Mouse (Mus musculus) common myeloid progenitor, adult 5-6 weeks (primary cell): Measurements from ENCODE around the gene Gpsm1. TPM values are rescaled to one million over a fixed set of nuclear protein-coding genes. Genes with fewer than 3 reads are reported as not detected.

Source experiments
- ATAC-seq: replicated peaks from 2 replicates; pipeline ENCODE4 v1.8.0; 2016; ENCODE audit warnings: low read depth, mild to moderate bottlenecking, moderate TSS enrichment, inconsistent platforms; ENCODE audit not compliant: poor library complexity, severe bottlenecking
- total RNA-seq: library from RNA; stranded (forward); fragments of 200-1000, 187-1606 nt; gene quantifications from 2 replicates; pipeline ENCODE4 v1.2.3, GENCODE M21; 2017

Gene Gpsm1
- total RNA-seq, 1 experiment from 2014 or later, result 23.8 TPM

GRCm38 (mm10) chr2:26330702-26331101 lies 15.4 kb downstream of the Gpsm1 start:
- no peak for ATAC-seq

GRCm38 (mm10) chr2:26338302-26339203 lies 23.2 kb downstream of the Gpsm1 start:
- ATAC-seq, result no peak

GRCm38 (mm10) chr2:26339204-26339551 lies 23.9 kb downstream of the Gpsm1 start:
- no peak for ATAC-seq

- no peak for ATAC-seq
These were observed 26.2 kb downstream of the Gpsm1 start for GRCm38 (mm10) chr2:26341510-26341981.

GRCm38 (mm10) chr2:26342044-26342443 lies 26.7 kb downstream of the Gpsm1 start:
- ATAC-seq, result no peak

- ATAC-seq, result no peak
These were observed 27.5 kb downstream of the Gpsm1 start for GRCm38 (mm10) chr2:26342609-26343490.

GRCm38 (mm10) chr2:26348241-26348640 lies 32.9 kb downstream of the Gpsm1 start:
- no peak for ATAC-seq

GRCm38 (mm10) chr2:26351358-26352290 lies 36.3 kb downstream of the Gpsm1 start, which contains the start of gene Dnlz:
Dnlz (minus strand) TSS chr2:26352110.
- ATAC-seq, result peak; percentile 91

- peak; percentile 24; the same call in 1 of the 2 replicates for ATAC-seq
These were observed 37.1 kb downstream of the Gpsm1 start for GRCm38 (mm10) chr2:26352291-26352910.

- no peak for ATAC-seq
These were observed 38.0 kb downstream of the Gpsm1 start for GRCm38 (mm10) chr2:26353066-26353980.

GRCm38 (mm10) chr2:26354401-26354800 lies 39.1 kb downstream of the Gpsm1 start:
- ATAC-seq, result no peak

- no peak for ATAC-seq
These were observed 40.9 kb downstream of the Gpsm1 start for GRCm38 (mm10) chr2:26356231-26356630.

- ATAC-seq, result no peak
These were observed 41.4 kb downstream of the Gpsm1 start for GRCm38 (mm10) chr2:26356678-26357077.

GRCm38 (mm10) chr2:26357484-26357883 lies 42.2 kb downstream of the Gpsm1 start:
- no peak for ATAC-seq

GRCm38 (mm10) chr2:26358667-26359320 lies 43.5 kb downstream of the Gpsm1 start:
- ATAC-seq, result no peak

- peak; percentile 73 for ATAC-seq
These were observed 44.7 kb downstream of the Gpsm1 start for GRCm38 (mm10) chr2:26359983-26360382.

GRCm38 (mm10) chr2:26360772-26361171 lies 45.5 kb downstream of the Gpsm1 start, which contains the start of gene Card9:
Card9 (minus strand) TSS chr2:26360918.
- ATAC-seq, result peak; percentile 80

GRCm38 (mm10) chr2:26362991-26363390 lies 47.7 kb downstream of the Gpsm1 start:
- no peak for ATAC-seq
